Mouse (Mus musculus): ENCODE data around the gene Ccdc157. TPM values are rescaled to one million over a fixed set of nuclear protein-coding genes. Genes with fewer than 3 reads are reported as not detected.
A peak's percentile ranks its signal among the peaks of the same experiment; 100 is the strongest.

The Ccdc157 gene
- total and polyA plus RNA-seq, 3 experiments = 1.1 to 3.2 (median 1.1) TPM

GRCm38 (mm10) chr11:4096054-4096984, 63.8 kb downstream of the Ccdc157 start:
- Histone ChIP-seq H3K4me3 (ENCODE audit: low read depth, low read length) (peak overlapping the region; percentile 75), H3K4me1 (ENCODE audit: insufficient read depth, low read depth, low read length) (peaks cover 54% of the 10 kb centered on the region), H3K9me3 (replicated peaks) (peaks cover 8% of the 10 kb centered on the region), H3K36me3 (replicated peaks) (peaks cover 31% of the 10 kb centered on the region), H3K27me3 (ENCODE audit: insufficient read depth, low read length) (no peaks in the 10 kb centered on the region)
- TF ChIP-seq GATA1 (IDR thresholded peaks at IDR 0.05; ENCODE audit: borderline replicate concordance, low read length) (no peak), POLR2AphosphoS5 (IDR thresholded peaks at IDR 0.05; ENCODE audit: insufficient replicate concordance, low read depth, low read length) (0 out of 2 replicates have a peak, but pooled peaks have one; percentile 54)
- ATAC-seq (ENCODE audit: extremely low read depth, insufficient number of reproducible peaks, low FRiP score, poor library complexity, severe bottlenecking) (peak; percentile 85), DNase-seq (ENCODE audit: low spot score) (peak; percentile 89)

GRCm38 (mm10) chr11:4095171-4096053, 64.7 kb downstream of the Ccdc157 start, which contains the start of gene Mtfp1:
Mtfp1 (minus strand) TSS chr11:4095445.
- Histone ChIP-seq H3K4me1 (ENCODE audit: insufficient read depth, low read depth, low read length) (peaks cover 54% of the 10 kb centered on the region), H3K36me3 (replicated peaks) (peaks cover 38% of the 10 kb centered on the region), H3K4me3 (ENCODE audit: low read depth, low read length) (peak within 1 kb of the TSS; percentile 75), H3K9me3 (replicated peaks) (peaks cover 15% of the 10 kb centered on the region), H3K27me3 (ENCODE audit: insufficient read depth, low read length) (no peaks in the 10 kb centered on the region; the same call in 1 of the 2 replicates)
- DNase-seq (ENCODE audit: low spot score) = peak; percentile 72
- TF ChIP-seq GATA1 (IDR thresholded peaks at IDR 0.05; ENCODE audit: borderline replicate concordance, low read length) (no peak), POLR2AphosphoS5 (IDR thresholded peaks at IDR 0.05; ENCODE audit: insufficient replicate concordance, low read depth, low read length) (no peak), CTCF (IDR thresholded peaks at IDR 0.05; ENCODE audit: low read depth, low read length) (no peak), GATA2 (IDR thresholded peaks at IDR 0.05; ENCODE audit: borderline replicate concordance, low read depth, low read length) (no peak), TAL1 (conservative IDR thresholded peaks at IDR 0.05; ENCODE audit: low read depth, low read length) (no peak)
- no peak for ATAC-seq (ENCODE audit: extremely low read depth, insufficient number of reproducible peaks, low FRiP score, poor library complexity, severe bottlenecking)

DNA sequence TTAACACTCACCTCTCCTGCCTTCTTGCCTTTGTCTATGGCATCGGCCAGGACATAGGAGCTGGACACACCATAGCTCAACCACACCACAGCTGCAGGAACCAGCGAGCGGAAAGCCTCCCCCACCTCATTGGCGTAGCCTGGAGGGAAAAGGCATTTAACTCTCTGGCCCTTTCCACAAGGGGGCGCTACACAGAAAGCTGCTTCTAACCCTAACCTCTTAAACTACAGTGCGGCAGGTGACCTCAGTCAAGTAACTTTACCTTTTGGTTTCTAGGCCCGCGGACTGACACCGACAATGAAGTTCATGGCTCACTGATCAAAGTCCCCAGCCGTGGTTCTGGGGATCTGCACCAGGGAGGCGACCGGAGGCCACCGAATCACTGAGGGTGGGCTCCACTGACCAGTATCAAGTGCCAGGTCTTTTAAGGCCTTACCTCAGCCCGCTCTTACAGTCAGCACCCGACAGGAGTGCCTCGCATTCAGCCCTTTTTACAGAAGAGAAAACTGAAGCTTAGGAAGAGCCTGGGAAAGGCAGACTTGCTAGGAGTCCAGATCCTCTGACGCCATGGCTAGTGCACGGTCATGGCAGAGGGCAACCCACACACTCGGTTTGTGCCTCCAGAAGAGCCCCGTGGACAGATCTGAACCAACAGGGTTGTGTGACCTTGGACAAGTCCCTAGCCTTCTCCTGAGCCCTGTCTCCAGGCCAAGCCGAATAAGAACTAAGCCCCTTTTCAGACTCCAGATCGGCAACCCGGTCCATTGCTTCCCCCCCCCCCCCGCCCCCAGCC, 65.5 kb downstream of the Ccdc157 start:
- no peaks in the 10 kb centered on the region; the same call in 1 of the 2 replicates for H3K27me3 ChIP-seq (ENCODE audit: insufficient read depth, low read length)
- H3K9me3 ChIP-seq (replicated peaks) = peaks cover 15% of the 10 kb centered on the region
- DNase-seq (ENCODE audit: low spot score) (peak; percentile 84), ATAC-seq (ENCODE audit: extremely low read depth, insufficient number of reproducible peaks, low FRiP score, poor library complexity, severe bottlenecking) (no peak)
- H3K4me1 ChIP-seq (ENCODE audit: insufficient read depth, low read depth, low read length) = peaks cover 54% of the 10 kb centered on the region
- peak overlapping the region; percentile 75 for H3K4me3 ChIP-seq (ENCODE audit: low read depth, low read length)
- H3K36me3 ChIP-seq (replicated peaks) = peaks cover 35% of the 10 kb centered on the region
- peak; percentile 73 for TF ChIP-seq CTCF (IDR thresholded peaks at IDR 0.05; ENCODE audit: low read depth, low read length)
- TF ChIP-seq GATA2 (IDR thresholded peaks at IDR 0.05; ENCODE audit: borderline replicate concordance, low read depth, low read length) = no peak

DNA sequence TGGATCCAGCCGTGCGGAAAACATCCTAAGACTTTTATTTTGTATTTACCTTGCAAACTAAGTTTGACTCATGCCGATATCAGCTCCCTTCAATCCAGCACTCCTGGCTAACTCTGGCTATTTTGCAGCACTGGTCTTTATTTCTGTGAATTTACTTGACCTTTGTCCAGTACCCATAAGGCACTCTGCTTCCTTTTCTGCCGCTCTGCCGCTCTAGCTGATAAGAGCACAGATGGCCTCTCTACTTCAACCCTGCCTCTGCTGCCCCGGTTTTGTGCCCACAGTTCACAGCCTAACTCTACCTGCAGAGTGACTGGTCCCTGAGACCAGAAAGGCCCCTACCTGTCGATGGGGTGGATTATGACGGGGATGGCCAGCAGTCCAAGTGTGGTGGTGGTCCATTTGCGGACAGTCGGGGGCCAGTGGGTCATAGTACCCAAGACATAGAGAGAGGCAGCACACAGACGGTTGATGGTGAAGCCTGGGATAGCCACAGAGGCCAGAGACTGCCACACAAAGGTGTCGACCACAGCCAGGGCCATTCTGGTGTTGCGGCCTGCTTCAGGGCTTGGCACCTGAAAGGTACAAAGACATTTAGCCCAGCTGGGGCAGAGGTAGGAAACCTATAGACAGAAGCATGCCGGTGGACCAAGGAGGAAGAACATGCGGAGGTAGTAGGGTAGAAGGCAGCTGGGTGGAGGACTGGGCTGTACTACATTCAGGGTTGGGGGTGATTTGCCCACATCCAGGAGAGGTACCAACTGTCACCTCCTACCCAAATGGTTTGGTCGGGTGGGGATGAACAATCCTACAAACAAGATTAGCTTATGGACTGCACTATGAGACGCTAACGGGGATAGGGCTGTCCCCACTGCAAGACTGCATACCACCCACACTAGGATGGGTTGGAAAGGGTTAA, 66.4 kb downstream of the Ccdc157 start:
- ATAC-seq (ENCODE audit: extremely low read depth, insufficient number of reproducible peaks, low FRiP score, poor library complexity, severe bottlenecking) = no peak
- H3K36me3 ChIP-seq (replicated peaks) = peaks cover 35% of the 10 kb centered on the region
- no peaks in the 10 kb centered on the region; the same call in 1 of the 2 replicates for H3K27me3 ChIP-seq (ENCODE audit: insufficient read depth, low read length)
- H3K4me3 ChIP-seq (ENCODE audit: low read depth, low read length) = peak overlapping the region; percentile 75
- H3K4me1 ChIP-seq (ENCODE audit: insufficient read depth, low read depth, low read length) = peaks cover 53% of the 10 kb centered on the region
- no peak for DNase-seq (ENCODE audit: low spot score)
- peaks cover 15% of the 10 kb centered on the region for H3K9me3 ChIP-seq (replicated peaks)
- TF ChIP-seq POLR2AphosphoS5 (IDR thresholded peaks at IDR 0.05; ENCODE audit: insufficient replicate concordance, low read depth, low read length) = no peak
- no peak for TF ChIP-seq GATA1 (IDR thresholded peaks at IDR 0.05; ENCODE audit: borderline replicate concordance, low read length)
- TF ChIP-seq TAL1 (conservative IDR thresholded peaks at IDR 0.05; ENCODE audit: low read depth, low read length) = no peak
- TF ChIP-seq CTCF (IDR thresholded peaks at IDR 0.05; ENCODE audit: low read depth, low read length) = no peak
- no peak for TF ChIP-seq GATA2 (IDR thresholded peaks at IDR 0.05; ENCODE audit: borderline replicate concordance, low read depth, low read length)

Other genes with a start within 250 kb of the Ccdc157 start
- not detected in 2 replicates for gene Slc35e4, start 245.6 kb downstream of the Ccdc157 start, total RNA-seq (2014; fragmentation: Nextera tagmentation)
- 0.05 TPM in 1 of 2 replicates, not detected in the other for gene Slc35e4, start 245.6 kb downstream of the Ccdc157 start, total RNA-seq (2017)
- not detected in 2 replicates for gene Slc35e4, start 245.6 kb downstream of the Ccdc157 start, polyA plus RNA-seq (2012)
- gene Tcn2, start 228.1 kb downstream of the Ccdc157 start, total RNA-seq (2014; fragmentation: Nextera tagmentation) = 5.4 and 7.1 TPM in 2 replicates
- 9.2 and 10.3 TPM in 2 replicates for gene Tcn2, start 228.1 kb downstream of the Ccdc157 start, total RNA-seq (2017)
- 0.22 and 0.36 TPM in 2 replicates for gene Tcn2, start 228.1 kb downstream of the Ccdc157 start, polyA plus RNA-seq (2012)
- gene Pes1, start 196.3 kb downstream of the Ccdc157 start, total RNA-seq (2014; fragmentation: Nextera tagmentation) = 127 and 141 TPM in 2 replicates
- 166 and 213 TPM in 2 replicates for gene Pes1, start 196.3 kb downstream of the Ccdc157 start, total RNA-seq (2017)
- 36.3 and 73.0 TPM in 2 replicates for gene Pes1, start 196.3 kb downstream of the Ccdc157 start, polyA plus RNA-seq (2012)
- gene 4930556J24Rik, start 183.5 kb downstream of the Ccdc157 start, total RNA-seq (2014; fragmentation: Nextera tagmentation) = not detected in 2 replicates
- gene 4930556J24Rik, start 183.5 kb downstream of the Ccdc157 start, total RNA-seq (2017) = 0.12 and 0.16 TPM in 2 replicates
- not detected in 2 replicates for gene 4930556J24Rik, start 183.5 kb downstream of the Ccdc157 start, polyA plus RNA-seq (2012)
- not detected in 2 replicates for gene Gal3st1, start 176.7 kb downstream of the Ccdc157 start, total RNA-seq (2014; fragmentation: Nextera tagmentation)
- not detected in 2 replicates for gene Gal3st1, start 176.7 kb downstream of the Ccdc157 start, total RNA-seq (2017)
- gene Gal3st1, start 176.7 kb downstream of the Ccdc157 start, polyA plus RNA-seq (2012) = not detected in 2 replicates
- gene Sec14l4, start 128.8 kb downstream of the Ccdc157 start, total RNA-seq (2014; fragmentation: Nextera tagmentation) = not detected in 2 replicates
- 0.06 and 0.11 TPM in 2 replicates for gene Sec14l4, start 128.8 kb downstream of the Ccdc157 start, total RNA-seq (2017)
- not detected in 2 replicates for gene Sec14l4, start 128.8 kb downstream of the Ccdc157 start, polyA plus RNA-seq (2012)
- gene Sec14l3, start 95.5 kb downstream of the Ccdc157 start, total RNA-seq (2014; fragmentation: Nextera tagmentation) = not detected in 2 replicates
- gene Sec14l3, start 95.5 kb downstream of the Ccdc157 start, total RNA-seq (2017) = 0.11 TPM in 1 of 2 replicates, not detected in the other
- gene Sec14l3, start 95.5 kb downstream of the Ccdc157 start, polyA plus RNA-seq (2012) = not detected in 2 replicates
- 5.4 and 6.5 TPM in 2 replicates for gene Mtfp1, start 64.8 kb downstream of the Ccdc157 start, total RNA-seq (2014; fragmentation: Nextera tagmentation)
- 10.5 and 12.7 TPM in 2 replicates for gene Mtfp1, start 64.8 kb downstream of the Ccdc157 start, total RNA-seq (2017)
- gene Mtfp1, start 64.8 kb downstream of the Ccdc157 start, polyA plus RNA-seq (2012) = 12.3 and 14.2 TPM in 2 replicates
- 13.7 and 13.8 TPM in 2 replicates for gene Sec14l2, start 36.9 kb downstream of the Ccdc157 start, total RNA-seq (2014; fragmentation: Nextera tagmentation)
- gene Sec14l2, start 36.9 kb downstream of the Ccdc157 start, total RNA-seq (2017) = 4.6 and 6.6 TPM in 2 replicates
- 3.3 and 3.5 TPM in 2 replicates for gene Sec14l2, start 36.9 kb downstream of the Ccdc157 start, polyA plus RNA-seq (2012)
- 2.8 and 4.0 TPM in 2 replicates for gene Rnf215, start 25.1 kb downstream of the Ccdc157 start, total RNA-seq (2014; fragmentation: Nextera tagmentation)
- 10.5 and 12.9 TPM in 2 replicates for gene Rnf215, start 25.1 kb downstream of the Ccdc157 start, total RNA-seq (2017)
- 4.5 and 5.1 TPM in 2 replicates for gene Rnf215, start 25.1 kb downstream of the Ccdc157 start, polyA plus RNA-seq (2012)
- gene Sf3a1, start 57 bp upstream of the Ccdc157 start, total RNA-seq (2014; fragmentation: Nextera tagmentation) = 103 and 124 TPM in 2 replicates
- gene Sf3a1, start 57 bp upstream of the Ccdc157 start, total RNA-seq (2017) = 35.4 and 39.0 TPM in 2 replicates
- 138 and 174 TPM in 2 replicates for gene Sf3a1, start 57 bp upstream of the Ccdc157 start, polyA plus RNA-seq (2012)
- gene Tbc1d10a, start 26.5 kb upstream of the Ccdc157 start, total RNA-seq (2014; fragmentation: Nextera tagmentation) = 2.2 and 5.0 TPM in 2 replicates
- gene Tbc1d10a, start 26.5 kb upstream of the Ccdc157 start, total RNA-seq (2017) = 20.8 and 25.4 TPM in 2 replicates
- gene Tbc1d10a, start 26.5 kb upstream of the Ccdc157 start, polyA plus RNA-seq (2012) = 24.1 and 28.3 TPM in 2 replicates
- gene Castor1, start 57.9 kb upstream of the Ccdc157 start, total RNA-seq (2014; fragmentation: Nextera tagmentation) = 8.4 and 9.0 TPM in 2 replicates
- gene Castor1, start 57.9 kb upstream of the Ccdc157 start, total RNA-seq (2017) = 8.2 and 10.7 TPM in 2 replicates
- gene Castor1, start 57.9 kb upstream of the Ccdc157 start, polyA plus RNA-seq (2012) = 2.9 and 4.5 TPM in 2 replicates
- 7.2 and 8.0 TPM in 2 replicates for gene Osm, start 76.1 kb upstream of the Ccdc157 start, total RNA-seq (2014; fragmentation: Nextera tagmentation)
- 8.3 and 10.3 TPM in 2 replicates for gene Osm, start 76.1 kb upstream of the Ccdc157 start, total RNA-seq (2017)
- 4.0 and 4.5 TPM in 2 replicates for gene Osm, start 76.1 kb upstream of the Ccdc157 start, polyA plus RNA-seq (2012)
- 0.75 TPM in 1 of 2 replicates, not detected in the other for gene Lif, start 97.3 kb upstream of the Ccdc157 start, total RNA-seq (2014; fragmentation: Nextera tagmentation)
- gene Lif, start 97.3 kb upstream of the Ccdc157 start, total RNA-seq (2017) = 1.0 and 1.2 TPM in 2 replicates
- 0.02 and 0.12 TPM in 2 replicates for gene Lif, start 97.3 kb upstream of the Ccdc157 start, polyA plus RNA-seq (2012)